Mouse (Mus musculus): ENCODE results near the gene Sbsn.

GRCm38 (mm10) chr7:30790141-30790540 is 38.9 kb downstream of the Sbsn start:
- TF ChIP-seq CTCF (IDR thresholded peaks at IDR 0.05) = no peak
- no peak for TF ChIP-seq POLR2A (IDR thresholded peaks at IDR 0.05; ENCODE audit: insufficient read depth, low read depth, low read length)
